Mouse (Mus musculus): ENCODE results near the gene Slc22a23. TPM values are rescaled to one million over a fixed set of nuclear protein-coding genes. Genes with fewer than 3 reads are reported as not detected.

Slc22a23 gene
- polyA plus RNA-seq, 1 experiment from 2014 or later: 27.0 TPM

DNA sequence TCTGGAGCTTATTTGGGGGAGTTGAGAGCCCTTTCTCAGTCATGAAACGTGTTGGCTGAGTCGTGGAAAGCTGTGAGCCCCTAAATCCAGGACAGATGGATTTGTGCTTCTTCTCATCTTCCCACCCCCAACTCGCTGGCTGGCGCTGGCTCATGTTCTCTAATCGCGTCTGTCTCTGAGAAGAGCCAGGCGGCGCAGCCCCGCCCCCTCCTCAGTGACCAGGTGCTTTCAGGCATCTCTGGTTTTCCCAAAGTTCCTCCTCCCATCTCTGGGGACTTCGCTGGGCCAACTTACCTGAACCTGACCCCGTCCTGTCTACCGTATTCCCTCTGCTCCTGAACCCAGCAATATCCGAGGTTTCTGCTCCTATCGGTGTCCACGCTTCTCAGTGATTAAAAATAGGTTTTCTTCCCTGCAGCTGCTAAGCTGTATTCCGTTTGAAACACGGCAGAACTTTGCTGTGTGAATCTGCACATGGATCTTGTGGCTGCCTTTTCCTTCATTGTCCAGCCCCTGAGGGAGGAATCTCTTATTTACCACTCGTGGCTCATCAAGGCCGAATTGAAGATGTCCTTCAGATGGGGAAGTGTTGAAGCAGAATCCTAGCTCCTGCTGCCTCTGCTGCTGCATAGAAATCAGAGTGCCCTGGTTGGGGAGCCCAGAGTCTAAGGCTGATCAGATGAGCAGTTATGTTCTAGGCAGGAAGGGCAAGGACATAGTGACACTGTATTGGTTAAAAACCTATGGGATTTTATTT is 194.5 kb downstream of the Slc22a23 start:
- DNase-seq (ENCODE audit: low spot score): peak; percentile 69
- 8% methylated on average over 19 of the region's 19 CpGs for WGBS

DNA sequence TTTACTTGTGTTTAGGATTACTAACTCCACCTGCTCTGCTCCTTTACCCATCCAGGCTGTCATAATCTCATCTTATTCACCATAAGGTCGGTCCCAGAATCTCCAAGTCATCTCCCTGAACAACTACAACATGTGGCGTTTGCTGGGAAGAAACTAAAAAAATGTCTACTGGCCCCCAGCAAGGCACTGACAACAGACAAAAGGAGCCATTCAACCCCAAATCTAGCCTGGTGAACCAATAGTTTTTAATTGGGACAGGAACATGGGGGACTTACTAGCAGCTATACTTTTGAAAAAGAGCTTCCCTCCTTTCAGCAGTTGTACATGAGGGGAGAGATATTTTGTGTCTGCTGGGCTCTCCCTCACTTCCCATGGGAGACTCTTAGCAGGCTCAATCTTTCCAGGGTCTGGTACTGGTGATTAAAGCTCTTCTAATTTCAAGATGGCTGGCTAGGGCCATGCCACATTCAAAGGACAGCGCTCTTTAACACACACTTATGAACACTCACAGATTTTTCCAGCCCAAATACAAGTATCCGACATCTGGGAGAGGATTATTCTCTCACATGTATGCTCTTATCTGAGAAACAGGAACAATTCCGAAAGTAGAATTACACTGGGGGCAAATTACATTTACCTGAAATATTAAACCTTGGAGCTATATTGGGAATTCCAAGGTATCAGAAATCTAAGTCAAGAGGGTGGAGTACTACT is 195.4 kb downstream of the Slc22a23 start:
- WGBS: 41% methylated on average over 5 of the region's 5 CpGs
- peak overlapping the region; percentile 99 for H3K27ac ChIP-seq
- peak overlapping the region; percentile 65 for H3K9ac ChIP-seq
- peak overlapping the region; percentile 79 for H3K4me2 ChIP-seq (replicated peaks)
- no peaks in the 10 kb centered on the region for H3K36me3 ChIP-seq (replicated peaks; ENCODE audit: control insufficient read depth, insufficient read depth)
- H3K4me1 ChIP-seq (replicated peaks; ENCODE audit: control insufficient read depth, insufficient read depth, low read length): peaks cover 36% of the 10 kb centered on the region
- DNase-seq (ENCODE audit: low spot score) (no peak), ATAC-seq (ENCODE audit: low FRiP score) (no peak)
- H3K9me3 ChIP-seq (ENCODE audit: control insufficient read depth, low read length): no peaks in the 10 kb centered on the region
- peak overlapping the region; percentile 32 for H3K4me3 ChIP-seq (replicated peaks; ENCODE audit: low read length)
- H3K27me3 ChIP-seq (ENCODE audit: control insufficient read depth, insufficient read depth, low read length): no peaks in the 10 kb centered on the region

More for the DNA sequence above, 194.5 kb downstream of the Slc22a23 start:
- ATAC-seq (ENCODE audit: low FRiP score): no peak; the same call in 1 of the 2 replicates
- H3K4me1 ChIP-seq (replicated peaks; ENCODE audit: control insufficient read depth, insufficient read depth, low read length): peaks cover 37% of the 10 kb centered on the region
- H3K9ac ChIP-seq: peak overlapping the region; percentile 65
- no peaks in the 10 kb centered on the region for H3K27me3 ChIP-seq (ENCODE audit: control insufficient read depth, insufficient read depth, low read length)
- peak overlapping the region; percentile 32 for H3K4me3 ChIP-seq (replicated peaks; ENCODE audit: low read length)
- H3K9me3 ChIP-seq (ENCODE audit: control insufficient read depth, low read length): no peaks in the 10 kb centered on the region
- H3K27ac ChIP-seq: peak overlapping the region; percentile 99
- no peaks in the 10 kb centered on the region for H3K36me3 ChIP-seq (replicated peaks; ENCODE audit: control insufficient read depth, insufficient read depth)
- peak overlapping the region; percentile 79 for H3K4me2 ChIP-seq (replicated peaks)

DNA sequence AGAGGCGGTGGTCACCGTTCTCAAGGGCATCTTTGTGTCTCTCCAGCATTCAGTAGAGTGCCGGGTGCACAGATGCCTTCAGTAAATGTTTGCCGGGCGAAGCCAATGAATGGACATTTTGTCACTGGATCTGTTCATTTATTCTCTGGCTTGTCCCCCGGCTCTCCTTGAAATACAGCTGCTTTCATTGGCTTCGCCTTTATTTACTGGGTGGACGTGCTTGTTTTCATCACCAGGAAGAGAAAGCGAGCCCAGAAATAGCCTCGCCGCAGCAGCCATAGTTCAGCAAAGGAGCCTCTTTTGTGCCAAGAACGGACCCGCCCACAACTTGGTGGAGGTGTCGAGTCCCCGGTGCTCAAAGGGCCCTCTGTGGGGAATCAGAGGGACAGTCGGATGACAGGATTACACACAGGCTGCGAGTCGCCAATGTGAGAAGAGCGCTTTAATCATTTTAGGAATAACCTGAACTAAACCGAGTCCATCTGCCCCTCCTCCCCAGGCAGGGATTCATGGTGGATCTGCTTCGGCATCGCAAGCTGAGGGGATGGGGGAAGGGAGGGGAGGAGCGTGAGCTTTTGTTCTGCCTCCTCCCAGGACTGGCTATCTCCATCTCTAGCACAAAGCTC is 196.1 kb downstream of the Slc22a23 start:
- H3K27me3 ChIP-seq (ENCODE audit: control insufficient read depth, insufficient read depth, low read length): no peaks in the 10 kb centered on the region
- peak overlapping the region; percentile 32 for H3K4me3 ChIP-seq (replicated peaks; ENCODE audit: low read length)
- under 1% methylated on average over 23 of the region's 23 CpGs for WGBS
- H3K27ac ChIP-seq: peak overlapping the region; percentile 99
- peaks cover 31% of the 10 kb centered on the region for H3K4me1 ChIP-seq (replicated peaks; ENCODE audit: control insufficient read depth, insufficient read depth, low read length)
- peak overlapping the region; percentile 79 for H3K4me2 ChIP-seq (replicated peaks)
- ATAC-seq (ENCODE audit: low FRiP score) (peak; percentile 90), DNase-seq (ENCODE audit: low spot score) (peak; percentile 89)
- no peaks in the 10 kb centered on the region for H3K9me3 ChIP-seq (ENCODE audit: control insufficient read depth, low read length)
- peak overlapping the region; percentile 65 for H3K9ac ChIP-seq
- no peaks in the 10 kb centered on the region for H3K36me3 ChIP-seq (replicated peaks; ENCODE audit: control insufficient read depth, insufficient read depth)

DNA sequence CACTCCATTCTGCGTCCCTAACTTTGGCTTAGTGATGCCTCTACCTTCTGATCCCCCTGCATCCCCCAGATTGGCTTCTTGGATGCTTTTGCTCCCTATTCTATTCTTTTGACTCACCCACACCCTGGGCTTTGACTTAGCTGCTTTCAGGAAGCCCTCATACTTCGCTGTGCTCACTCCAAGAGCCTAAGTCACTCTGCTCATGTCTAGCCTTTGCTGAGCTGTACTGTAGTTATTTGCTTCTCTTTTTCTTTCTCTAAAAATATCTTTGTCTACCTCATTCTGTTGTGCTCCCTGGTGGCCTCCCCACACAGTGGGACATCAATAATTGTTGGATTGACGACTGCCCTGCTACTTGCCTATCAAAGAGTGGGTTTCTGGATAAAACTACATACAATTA is 196.8 kb downstream of the Slc22a23 start:
- Histone ChIP-seq H3K4me1 (replicated peaks; ENCODE audit: control insufficient read depth, insufficient read depth, low read length) (peaks cover 28% of the 10 kb centered on the region), H3K9ac (peak overlapping the region; percentile 65), H3K27me3 (ENCODE audit: control insufficient read depth, insufficient read depth, low read length) (no peaks in the 10 kb centered on the region), H3K4me2 (replicated peaks) (peak overlapping the region; percentile 79), H3K9me3 (ENCODE audit: control insufficient read depth, low read length) (no peaks in the 10 kb centered on the region), H3K36me3 (replicated peaks; ENCODE audit: control insufficient read depth, insufficient read depth) (no peaks in the 10 kb centered on the region), H3K4me3 (replicated peaks; ENCODE audit: low read length) (peak overlapping the region; percentile 32), H3K27ac (peak overlapping the region; percentile 99)
- whole genome bisulfite sequencing: 34% methylated on average over 3 of the region's 3 CpGs
- ATAC-seq (ENCODE audit: low FRiP score) (no peak), DNase-seq (ENCODE audit: low spot score) (no peak)

DNA sequence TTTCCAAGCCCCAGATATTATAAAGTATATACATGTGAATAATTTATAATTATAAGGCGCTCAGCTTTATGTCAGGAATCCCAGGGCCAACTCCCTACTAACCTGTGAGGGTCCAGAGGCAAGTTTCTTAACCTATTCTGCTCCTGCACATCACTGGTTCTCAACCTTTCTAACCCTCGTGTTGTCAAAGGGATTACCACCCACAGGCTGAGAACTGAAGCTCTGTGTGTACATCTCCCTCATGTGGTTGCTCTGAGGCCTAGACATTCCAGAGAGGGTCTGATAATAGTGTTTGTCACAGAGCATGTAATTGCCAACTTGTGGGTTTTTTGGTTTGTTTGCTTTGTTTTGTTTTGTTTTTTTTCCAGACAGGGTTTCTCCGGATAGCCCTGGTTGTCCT is 198.1 kb downstream of the Slc22a23 start:
- WGBS: 50% methylated on average over 3 of the region's 3 CpGs
- no peak for ATAC-seq (ENCODE audit: low FRiP score)
- Histone ChIP-seq H3K36me3 (replicated peaks; ENCODE audit: control insufficient read depth, insufficient read depth) (no peaks in the 10 kb centered on the region), H3K4me1 (replicated peaks; ENCODE audit: control insufficient read depth, insufficient read depth, low read length) (peaks cover 28% of the 10 kb centered on the region), H3K9ac (no peak overlapping the region), H3K27me3 (ENCODE audit: control insufficient read depth, insufficient read depth, low read length) (no peaks in the 10 kb centered on the region), H3K27ac (peak overlapping the region; percentile 99), H3K9me3 (ENCODE audit: control insufficient read depth, low read length) (no peaks in the 10 kb centered on the region), H3K4me3 (replicated peaks; ENCODE audit: low read length) (no peak overlapping the region), H3K4me2 (replicated peaks) (no peak overlapping the region)
- no peak for DNase-seq (ENCODE audit: low spot score)

DNA sequence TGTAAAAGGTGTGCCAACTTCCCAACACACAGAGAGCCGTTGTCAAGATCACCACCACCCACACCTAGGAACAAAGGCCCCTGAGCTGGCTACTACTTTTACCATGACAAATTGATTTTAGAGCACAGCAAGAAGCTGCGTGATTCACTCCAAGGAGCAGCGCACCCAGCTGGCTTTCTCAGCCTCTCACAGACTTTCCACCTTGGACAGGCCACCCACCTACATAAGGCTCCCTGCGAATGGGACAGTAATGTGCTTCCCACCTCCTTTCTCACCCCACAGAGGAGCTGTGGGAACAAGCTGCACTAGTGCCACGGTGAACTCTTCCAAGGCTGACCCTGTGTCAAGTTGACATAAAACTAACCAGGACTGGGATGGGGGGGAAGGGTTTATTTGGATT is 201.6 kb downstream of the Slc22a23 start:
- DNase-seq (ENCODE audit: low spot score): no peak
- ATAC-seq (ENCODE audit: low FRiP score): 0 out of 2 replicates have a peak, but pooled peaks have one; percentile 21

DNA sequence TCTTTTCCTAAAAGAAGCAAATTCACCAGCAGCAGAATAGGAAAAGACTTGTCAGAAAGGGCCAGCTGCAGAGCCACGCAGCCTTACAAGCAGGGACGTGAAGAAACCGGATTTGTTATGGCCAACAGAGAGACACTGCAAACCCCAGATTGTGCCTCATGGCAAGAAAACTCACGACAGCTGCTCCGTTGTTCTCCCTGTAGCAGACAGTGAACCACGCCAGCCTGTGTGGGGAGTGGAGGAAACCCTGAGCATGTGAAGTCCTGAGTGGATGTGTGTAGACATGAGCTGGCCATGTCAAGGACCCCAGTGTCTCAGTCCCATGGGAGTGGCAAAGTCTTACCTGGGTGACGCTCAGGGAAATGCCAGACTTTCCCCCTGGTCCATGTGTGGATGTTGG is 208.4 kb downstream of the Slc22a23 start:
- no peaks in the 10 kb centered on the region for H3K27me3 ChIP-seq (ENCODE audit: control insufficient read depth, insufficient read depth, low read length)
- H3K27ac ChIP-seq: peak overlapping the region; percentile 74
- H3K4me1 ChIP-seq (replicated peaks; ENCODE audit: control insufficient read depth, insufficient read depth, low read length): peaks cover 38% of the 10 kb centered on the region
- 34% methylated on average over 7 of the region's 7 CpGs for WGBS
- H3K9me3 ChIP-seq (ENCODE audit: control insufficient read depth, low read length): no peaks in the 10 kb centered on the region
- H3K36me3 ChIP-seq (replicated peaks; ENCODE audit: control insufficient read depth, insufficient read depth): no peaks in the 10 kb centered on the region
- DNase-seq (ENCODE audit: low spot score) (peak; percentile 58), ATAC-seq (ENCODE audit: low FRiP score) (no peak; the same call in 1 of the 2 replicates)
- no peak overlapping the region for H3K4me3 ChIP-seq (replicated peaks; ENCODE audit: low read length)
- H3K9ac ChIP-seq: no peak overlapping the region
- H3K4me2 ChIP-seq (replicated peaks): no peak overlapping the region

More for the DNA sequence above, 201.6 kb downstream of the Slc22a23 start:
- WGBS: 29% methylated on average over 5 of the region's 5 CpGs
- no peak overlapping the region for H3K4me3 ChIP-seq (replicated peaks; ENCODE audit: low read length)
- H3K4me1 ChIP-seq (replicated peaks; ENCODE audit: control insufficient read depth, insufficient read depth, low read length): peaks cover 11% of the 10 kb centered on the region
- no peak overlapping the region for H3K9ac ChIP-seq
- no peak overlapping the region for H3K27ac ChIP-seq
- no peak overlapping the region for H3K4me2 ChIP-seq (replicated peaks)
- H3K36me3 ChIP-seq (replicated peaks; ENCODE audit: control insufficient read depth, insufficient read depth): no peaks in the 10 kb centered on the region
- H3K27me3 ChIP-seq (ENCODE audit: control insufficient read depth, insufficient read depth, low read length): no peaks in the 10 kb centered on the region
- H3K9me3 ChIP-seq (ENCODE audit: control insufficient read depth, low read length): no peaks in the 10 kb centered on the region

DNA sequence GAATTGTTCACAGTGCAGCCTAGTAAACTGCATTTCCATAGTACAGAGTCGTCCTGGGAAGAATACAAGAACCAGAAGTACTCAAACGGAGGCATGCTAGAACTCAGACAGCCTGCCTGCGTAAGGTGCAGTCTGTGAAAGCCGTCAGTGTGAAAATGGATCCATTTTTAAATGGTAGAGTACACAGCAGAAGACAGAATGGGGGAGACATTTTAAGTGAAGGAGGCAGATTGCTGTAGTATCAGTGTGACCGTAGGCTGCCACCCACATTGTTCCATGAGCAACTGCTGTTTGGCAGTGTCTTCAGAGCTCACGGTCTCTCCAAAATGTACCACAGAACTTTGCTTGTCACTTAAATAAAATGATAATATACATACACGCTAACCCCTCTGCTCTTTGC is 210.7 kb downstream of the Slc22a23 start:
- peak; percentile 49 for DNase-seq (ENCODE audit: low spot score)
- no peaks in the 10 kb centered on the region for H3K36me3 ChIP-seq (replicated peaks; ENCODE audit: control insufficient read depth, insufficient read depth)
- ATAC-seq (ENCODE audit: low FRiP score): no peak
- peak overlapping the region; percentile 97 for H3K4me2 ChIP-seq (replicated peaks)
- peak overlapping the region; percentile 100 for H3K9ac ChIP-seq
- H3K27ac ChIP-seq: peak overlapping the region; percentile 100
- H3K9me3 ChIP-seq (ENCODE audit: control insufficient read depth, low read length): no peaks in the 10 kb centered on the region
- WGBS: 10% methylated on average over 7 of the region's 7 CpGs
- H3K4me1 ChIP-seq (replicated peaks; ENCODE audit: control insufficient read depth, insufficient read depth, low read length): peaks cover 40% of the 10 kb centered on the region
- H3K4me3 ChIP-seq (replicated peaks; ENCODE audit: low read length): peak overlapping the region; percentile 89
- H3K27me3 ChIP-seq (ENCODE audit: control insufficient read depth, insufficient read depth, low read length): no peaks in the 10 kb centered on the region
